Mouse (Mus musculus): Measurements from ENCODE around the gene Ehhadh. TPM values are rescaled to one million over a fixed set of nuclear protein-coding genes. Genes with fewer than 3 reads are reported as not detected.
A peak's percentile ranks its signal among the peaks of the same experiment; 100 is the strongest.

Ehhadh gene
- total and polyA plus RNA-seq, 3 experiments = 5.3 to 6.6 TPM; not detected in 1

DNA sequence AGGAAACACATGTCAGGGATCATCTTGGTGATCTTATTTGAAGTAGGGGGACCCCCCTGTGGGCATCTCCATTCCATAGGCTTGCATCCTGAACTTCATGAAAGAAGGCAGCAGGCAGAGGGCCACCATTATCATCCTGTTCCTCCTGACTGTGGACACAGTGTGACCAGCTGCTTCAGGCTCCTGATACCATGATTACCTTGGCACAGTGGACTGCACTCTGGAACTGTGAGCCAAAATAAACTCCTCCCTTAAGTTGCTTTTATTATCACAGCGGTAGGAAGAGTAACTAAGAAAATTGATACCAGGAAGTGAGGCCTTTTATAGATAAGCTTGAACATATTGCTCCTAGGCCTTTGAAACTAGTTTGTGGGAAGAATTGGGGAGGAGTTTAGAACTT, 19.3 kb upstream of the Ehhadh start:
- no peaks in the 10 kb centered on the region for H3K79me2 ChIP-seq (ENCODE audit: control insufficient read depth, insufficient read depth, low read length, poor library complexity)
- H3K9me3 ChIP-seq (replicated peaks; ENCODE audit: insufficient read depth, low read length) = no peaks in the 10 kb centered on the region
- no peaks in the 10 kb centered on the region for H3K27me3 ChIP-seq (ENCODE audit: control insufficient read depth in 1 of 2, insufficient read depth in 2 of 2, low read length in 2 of 2)
- H3K36me3 ChIP-seq (ENCODE audit: control insufficient read depth in 1 of 2, insufficient read depth in 2 of 2, low read length in 2 of 2) = peaks cover 0 to 5% of the 10 kb centered on the region in 2 experiments; a peak in 2 of 4 replicates
- no peak overlapping the region for H3K4me3 ChIP-seq (ENCODE audit: control insufficient read depth in 1 of 2, insufficient read depth in 1 of 2, low read depth in 2 of 2, low read length in 2 of 2)
- peak; percentile 43; the same call in 1 of the 2 replicates for TF ChIP-seq GATA1 (IDR thresholded peaks at IDR 0.05; ENCODE audit: low read depth, low read length)
- no peak for TF ChIP-seq MYB (IDR thresholded peaks at IDR 0.05; ENCODE audit: low read depth, low read length)
- TF ChIP-seq CTCF (IDR thresholded peaks at IDR 0.05 in 2 of 3, conservative IDR thresholded peaks at IDR 0.05 in 1 of 3; ENCODE audit: control insufficient read depth in 1 of 3, insufficient read depth in 1 of 3, low read depth in 2 of 3, low read length in 3 of 3, poor library complexity in 1 of 3, severe bottlenecking in 1 of 3) = no peak
- TF ChIP-seq ZMIZ1 (IDR thresholded peaks at IDR 0.05; ENCODE audit: low read depth, low read length) = no peak
- no peak for TF ChIP-seq MEF2A (IDR thresholded peaks at IDR 0.05; ENCODE audit: extremely low read depth, insufficient replicate concordance, low read depth, low read length, poor library complexity, severe bottlenecking)
- TF ChIP-seq RAD21 (IDR thresholded peaks at IDR 0.05; ENCODE audit: low read depth, low read length) = no peak
- DNase-seq (ENCODE audit: low read depth, low spot score) = peak; percentile 26
- H3K4me1 ChIP-seq (ENCODE audit: control insufficient read depth in 1 of 2, insufficient read depth in 2 of 2, low read length in 2 of 2) = no peaks in the 10 kb centered on the region
- H3K9ac ChIP-seq (ENCODE audit: control insufficient read depth, low read depth, low read length, poor library complexity, severe bottlenecking) = no peak overlapping the region
- H3K27ac ChIP-seq (ENCODE audit: control insufficient read depth, low read depth, low read length) = no peak overlapping the region

DNA sequence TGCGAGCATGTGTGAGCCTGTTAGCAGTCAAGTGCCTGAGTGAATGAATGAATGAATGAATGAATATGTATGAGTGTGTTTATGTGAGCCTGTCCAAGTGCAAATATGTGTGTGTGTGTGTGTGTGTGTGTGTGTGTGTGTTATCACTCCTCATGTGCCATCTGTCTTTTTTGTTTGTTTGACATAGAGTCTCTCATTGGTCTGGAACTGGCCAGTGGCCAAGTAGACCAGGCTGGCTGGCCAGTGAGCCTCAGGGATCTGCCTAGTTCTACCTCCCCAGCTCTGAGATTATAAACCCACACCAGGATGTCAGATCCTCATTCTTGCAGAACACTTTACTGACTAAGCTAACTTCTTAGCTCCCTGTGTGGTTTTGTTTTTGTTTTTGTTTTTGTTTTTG, 16.7 kb upstream of the Ehhadh start:
- H3K27me3 ChIP-seq (ENCODE audit: control insufficient read depth in 1 of 2, insufficient read depth in 2 of 2, low read length in 2 of 2) = no peaks in the 10 kb centered on the region
- H3K36me3 ChIP-seq (ENCODE audit: control insufficient read depth in 1 of 2, insufficient read depth in 2 of 2, low read length in 2 of 2) = peaks cover 0 to 5% of the 10 kb centered on the region in 2 experiments; a peak in 2 of 4 replicates
- no peak overlapping the region for H3K4me3 ChIP-seq (ENCODE audit: control insufficient read depth in 1 of 2, insufficient read depth in 1 of 2, low read depth in 2 of 2, low read length in 2 of 2)
- H3K9me3 ChIP-seq (replicated peaks; ENCODE audit: insufficient read depth, low read length) = no peaks in the 10 kb centered on the region
- no peaks in the 10 kb centered on the region for H3K79me2 ChIP-seq (ENCODE audit: control insufficient read depth, insufficient read depth, low read length, poor library complexity)
- no peaks in the 10 kb centered on the region for H3K4me1 ChIP-seq (ENCODE audit: control insufficient read depth in 1 of 2, insufficient read depth in 2 of 2, low read length in 2 of 2)
- no peak for DNase-seq (ENCODE audit: low read depth, low spot score)
- no peak overlapping the region for H3K9ac ChIP-seq (ENCODE audit: control insufficient read depth, low read depth, low read length, poor library complexity, severe bottlenecking)
- TF ChIP-seq MEF2A (IDR thresholded peaks at IDR 0.05; ENCODE audit: extremely low read depth, insufficient replicate concordance, low read depth, low read length, poor library complexity, severe bottlenecking) (no peak), CTCF (IDR thresholded peaks at IDR 0.05 in 2 of 3, conservative IDR thresholded peaks at IDR 0.05 in 1 of 3; ENCODE audit: control insufficient read depth in 1 of 3, insufficient read depth in 1 of 3, low read depth in 2 of 3, low read length in 3 of 3, poor library complexity in 1 of 3, severe bottlenecking in 1 of 3) (no peak), ZKSCAN1 (IDR thresholded peaks at IDR 0.05; ENCODE audit: low read depth, low read length) (no peak), NRF1 (IDR thresholded peaks at IDR 0.05; ENCODE audit: insufficient read depth, low read depth, low read length, poor library complexity, severe bottlenecking) (no peak), SMC3 (IDR thresholded peaks at IDR 0.05; ENCODE audit: low read depth, low read length) (no peak), POLR2AphosphoS2 (IDR thresholded peaks at IDR 0.05; ENCODE audit: low read length) (no peak), E2F4 (IDR thresholded peaks at IDR 0.05; ENCODE audit: borderline replicate concordance, low read depth, low read length) (no peak), JUND (IDR thresholded peaks at IDR 0.05; ENCODE audit: low read depth, low read length) (no peak), MAZ (IDR thresholded peaks at IDR 0.05; ENCODE audit: low read depth, low read length) (no peak), TCF12 (IDR thresholded peaks at IDR 0.05; ENCODE audit: low read depth, low read length) (no peak), SIN3A (IDR thresholded peaks at IDR 0.05; ENCODE audit: low read length) (no peak), EP300 (IDR thresholded peaks at IDR 0.05; ENCODE audit: low read depth in 1 of 2, low read length in 2 of 2) (no peak), ETS1 (IDR thresholded peaks at IDR 0.05; ENCODE audit: low read depth, low read length) (no peak), ZC3H11A (IDR thresholded peaks at IDR 0.05; ENCODE audit: low read depth, low read length) (no peak), POLR2AphosphoS5 (IDR thresholded peaks at IDR 0.05; ENCODE audit: borderline replicate concordance, low read depth, low read length) (no peak), USF1 (IDR thresholded peaks at IDR 0.05; ENCODE audit: low read depth, low read length) (no peak), GATA1 (IDR thresholded peaks at IDR 0.05; ENCODE audit: low read depth, low read length) (no peak), RAD21 (IDR thresholded peaks at IDR 0.05; ENCODE audit: low read depth, low read length) (no peak), ELF1 (IDR thresholded peaks at IDR 0.05; ENCODE audit: low read depth, low read length) (no peak)
- no peak overlapping the region for H3K27ac ChIP-seq (ENCODE audit: control insufficient read depth, low read depth, low read length)

Data from MEL (cell line).